Mouse (Mus musculus): ENCODE results near the gene Rbm42.

DNA sequence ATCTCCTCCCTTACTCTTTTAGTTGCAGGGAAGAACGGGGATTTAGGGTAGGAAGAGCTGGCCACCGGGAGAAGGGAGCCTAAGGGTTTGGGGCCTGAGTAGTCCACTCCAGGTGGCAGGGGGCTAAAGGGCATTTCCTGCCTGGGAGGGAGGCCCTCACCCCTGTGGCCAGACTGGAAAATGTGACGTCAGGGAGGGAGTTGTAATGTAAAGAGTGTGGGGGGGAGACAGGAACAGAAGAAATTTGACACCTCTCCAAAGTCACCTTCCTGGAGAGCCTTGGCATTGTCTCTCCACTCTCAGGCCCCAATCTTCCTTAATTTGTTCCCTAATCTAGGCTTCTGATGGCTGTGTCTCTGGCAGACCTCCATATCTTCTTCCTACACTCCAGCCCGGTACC lies 11.0 kb downstream of the Rbm42 start:
- TF ChIP-seq MYC (IDR thresholded peaks at IDR 0.05; ENCODE audit: low read depth, low read length) (no peak), MEF2A (IDR thresholded peaks at IDR 0.05; ENCODE audit: borderline replicate concordance, low read depth, low read length) (no peak), POLR2A (IDR thresholded peaks at IDR 0.05; ENCODE audit: low read depth, low read length) (no peak), ZNF384 (IDR thresholded peaks at IDR 0.05; ENCODE audit: low read depth, low read length) (no peak), CTCF (conservative IDR thresholded peaks at IDR 0.05 in 1 of 2, IDR thresholded peaks at IDR 0.05 in 1 of 2; ENCODE audit: low read depth in 2 of 2, low read length in 2 of 2) (no peak), JUN (IDR thresholded peaks at IDR 0.05; ENCODE audit: insufficient read depth, low read depth, low read length) (peak; percentile 42; the same call in 1 of the 2 replicates), ELF1 (IDR thresholded peaks at IDR 0.05; ENCODE audit: low read depth, low read length) (no peak; the same call in 1 of the 2 replicates)

All from CH12.LX (cell line).